Mouse (Mus musculus) heart, adult 2 months (tissue): ENCODE measurements around the gene Grhl1.

Source experiments
- CTCF ChIP-seq: fragments of 200-600 bp; IDR thresholded peaks from 2 replicates; pipeline ENCODE4 v1.8.1; 2022; ENCODE audit warnings: antibody characterized with exemption, mild to moderate bottlenecking, moderate library complexity
- EP300 ChIP-seq: fragments of 200-500 bp; IDR thresholded peaks from 2 replicates; pipeline ENCODE4 v1.6.1; 2011; ENCODE audit warnings: low read depth, low read length, control low read depth; ENCODE audit not compliant: insufficient read depth
- POLR2A ChIP-seq: fragments of 200-500 bp; IDR thresholded peaks from 2 replicates; pipeline ENCODE4 v1.6.1; 2011; ENCODE audit warnings: mild to moderate bottlenecking, low read depth, low read length, control low read depth; ENCODE audit not compliant: insufficient read depth

DNA sequence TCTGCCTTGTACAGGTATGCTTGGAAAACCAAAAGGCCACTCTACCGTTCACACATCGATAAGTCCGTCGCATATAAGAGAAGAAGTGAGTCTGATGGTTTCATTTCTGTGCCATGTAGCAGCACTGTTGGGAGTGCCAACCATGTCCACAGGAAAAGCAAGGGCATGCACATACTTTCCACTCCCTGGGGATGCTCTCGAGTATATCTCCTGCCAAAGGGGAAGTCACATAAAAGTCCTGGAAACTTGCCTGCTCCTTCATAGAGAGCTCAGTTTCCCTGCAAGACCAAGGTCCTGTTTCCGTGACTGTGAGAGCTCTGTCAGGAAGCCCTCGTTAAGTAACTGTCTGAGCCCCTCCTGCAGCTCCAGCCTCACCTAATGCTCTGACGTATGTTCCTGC lies 16.1 kb upstream of the Grhl1 start:
- TF ChIP-seq POLR2A (no peak), CTCF (no peak), EP300 (no peak)
